Mouse (Mus musculus) cortical plate, adult 2 months (tissue): ENCODE measurements around the gene Styxl1.

ENCODE experiments used
- CTCF ChIP-seq: fragments of 200-500 bp; IDR thresholded peaks from 2 replicates; pipeline ENCODE4 v1.5.1; 2011; ENCODE audit warnings: mild to moderate bottlenecking, control low read depth, low read length; ENCODE audit not compliant: insufficient read depth; ENCODE audit errors: extremely low read depth
- POLR2A ChIP-seq: fragments of 200-500 bp; IDR thresholded peaks from 2 replicates; pipeline ENCODE4 v1.6.1; 2011; ENCODE audit warnings: mild to moderate bottlenecking, low read length, control low read depth; ENCODE audit not compliant: insufficient read depth; ENCODE audit errors: extremely low read depth

- TF ChIP-seq CTCF (no peak), POLR2A (no peak)
These were observed 52.2 kb downstream of the Styxl1 start for GRCm38 (mm10) chr5:135725991-135726390.
